ENCODE assay signal across 15 mouse cellular contexts in genomic region chr15:99669392-99669791, GRCm38 (mm10). TPM values are rescaled to one million over a fixed set of nuclear protein-coding genes. Genes with fewer than 3 reads are reported as not detected.
DNase-seq lines count a peak whose midpoint lies in the region; ATAC-seq and TF ChIP-seq lines count a peak whose summit lies in the region.
"Had no signal": no experiment of that assay in that cellular context is flagged by ENCODE, and none has a peak within 500 bp of the region (broad histone marks: within the 10 kb centered on the region; RNA-seq: fewer than 3 reads in every experiment).

No protein-coding gene starts in this region.

- no peak overlapping the region for H3K4me3 ChIP-seq in forebrain, embryonic 16.5 days (replicated peaks; ENCODE audit: low read length)
- H3K4me3 ChIP-seq in midbrain, embryonic 13.5 days (replicated peaks), result peak overlapping the region; percentile 78
- H3K4me3 ChIP-seq in kidney, embryonic 14.5 days (ENCODE audit: low read length), result no peak overlapping the region
- H3K4me3 ChIP-seq: erythroblast, embryonic 14.5 days had no signal

- no peaks in the 10 kb centered on the region for H3K27me3 ChIP-seq in forebrain, embryonic 16.5 days (replicated peaks; ENCODE audit: control insufficient read depth, insufficient read depth, low read length)
- peaks cover 16% of the 10 kb centered on the region for H3K27me3 ChIP-seq in midbrain, embryonic 13.5 days
- peaks cover 52% of the 10 kb centered on the region for H3K27me3 ChIP-seq in kidney, embryonic 14.5 days (ENCODE audit: control insufficient read depth, insufficient read depth, low read length)

- H3K27ac ChIP-seq in forebrain, embryonic 16.5 days (ENCODE audit: low read length), result peak overlapping the region; percentile 16; the same call in 1 of the 2 replicates
- peak overlapping the region; percentile 92 for H3K27ac ChIP-seq in midbrain, embryonic 13.5 days
- H3K27ac ChIP-seq in kidney, embryonic 14.5 days (ENCODE audit: low read depth, low read length), result no peak overlapping the region
- H3K27ac ChIP-seq: limb, embryonic 15.5 days had no signal

- no peak overlapping the region; the same call in 1 of the 2 replicates for H3K4me2 ChIP-seq in forebrain, embryonic 16.5 days (ENCODE audit: low read length)
- peak overlapping the region; percentile 79 for H3K4me2 ChIP-seq in midbrain, embryonic 13.5 days (replicated peaks)
- H3K4me2 ChIP-seq in kidney, embryonic 14.5 days (replicated peaks; ENCODE audit: low read depth, low read length), result no peak overlapping the region

- no peak for TF ChIP-seq POLR2A in brain, embryonic 14.5 days (IDR thresholded peaks at IDR 0.05; ENCODE audit: borderline replicate concordance, extremely low read depth, insufficient read depth, insufficient read length, poor library complexity, severe bottlenecking)

- peaks cover 54% of the 10 kb centered on the region for H3K4me1 ChIP-seq in forebrain, embryonic 16.5 days (replicated peaks; ENCODE audit: control insufficient read depth, insufficient read depth, low read length)
- H3K4me1 ChIP-seq in midbrain, embryonic 13.5 days (replicated peaks), result peaks cover 80% of the 10 kb centered on the region
- H3K4me1 ChIP-seq in kidney, embryonic 14.5 days (ENCODE audit: control insufficient read depth, insufficient read depth, low read length), result peaks cover 3% of the 10 kb centered on the region; the same call in 1 of the 2 replicates

- no peak overlapping the region for H3K9ac ChIP-seq in forebrain, embryonic 16.5 days (replicated peaks; ENCODE audit: low read depth, low read length)
- H3K9ac ChIP-seq in midbrain, embryonic 13.5 days (replicated peaks), result peak overlapping the region; percentile 96; the same call in 1 of the 2 replicates
- H3K9ac ChIP-seq in kidney, embryonic 14.5 days (ENCODE audit: low read depth, low read length), result no peak overlapping the region
- H3K9ac ChIP-seq: limb, embryonic 15.5 days had no signal

- no peak for TF ChIP-seq CTCF in brain, embryonic 14.5 days (IDR thresholded peaks at IDR 0.05; ENCODE audit: borderline replicate concordance, extremely low read depth, insufficient read depth, insufficient read length)

- DNase-seq in Muller cell, postnatal 12 days (ENCODE audit: inconsistent ontology term), result peak; percentile 31
- peak; percentile 83 for DNase-seq in brain, embryonic 14.5 days (ENCODE audit: low read depth)
- no peak for DNase-seq in urinary bladder, postnatal 36 days (ENCODE audit: low spot score in 2 of 2)
- DNase-seq in urinary bladder, postnatal 10 days (ENCODE audit: low spot score), result no peak
- DNase-seq in gastrocnemius, postnatal 36 days, result no peak

- no peaks in the 10 kb centered on the region for H3K9me3 ChIP-seq in forebrain, embryonic 16.5 days (ENCODE audit: control insufficient read depth, low read length)
- H3K9me3 ChIP-seq in midbrain, embryonic 13.5 days, result no peaks in the 10 kb centered on the region
- H3K9me3 ChIP-seq in kidney, embryonic 14.5 days (ENCODE audit: control insufficient read depth, low read length), result no peaks in the 10 kb centered on the region
- H3K9me3 ChIP-seq: limb, embryonic 15.5 days had no signal

- 0% methylated on average over 1 of the region's 1 CpGs for WGBS in forebrain, embryonic 16.5 days
- 10% methylated on average over 1 of the region's 1 CpGs for WGBS in midbrain, embryonic 13.5 days
- WGBS in kidney, embryonic 14.5 days, result 0% methylated on average over 1 of the region's 1 CpGs

- no peaks in the 10 kb centered on the region for H3K36me3 ChIP-seq in forebrain, embryonic 16.5 days (ENCODE audit: control insufficient read depth, insufficient read depth)
- H3K36me3 ChIP-seq in midbrain, embryonic 13.5 days, result peaks cover 9% of the 10 kb centered on the region; the same call in 1 of the 2 replicates
- H3K36me3 ChIP-seq in kidney, embryonic 14.5 days (ENCODE audit: control insufficient read depth, insufficient read depth, low read length), result no peaks in the 10 kb centered on the region
- H3K36me3 ChIP-seq: limb, embryonic 15.5 days had no signal

- ATAC-seq in forebrain, embryonic 16.5 days, result no peak
- no peak for ATAC-seq in midbrain, embryonic 13.5 days
- ATAC-seq in kidney, embryonic 14.5 days (ENCODE audit: low FRiP score, low TSS enrichment), result no peak

- intact Hi-C loops in gastrocnemius, postnatal 36 days (cut with DNase I), result loop anchor here (1.0 kb wide), 1 partner anchor 73 kb away; no protein-coding TSS in a partner anchor

RNA-seq across cellular contexts. Expression of gene Asic1, which starts 0.8 kb away (rescaled TPM):
- 81.2 and 114 TPM in 2 replicates for polyA plus RNA-seq in brain, embryonic 14.5 days (2012; rRNA removed)
- 26.2 and 37.4 TPM in 2 replicates for polyA plus RNA-seq in forebrain, embryonic 16.5 days (2015; fragmentation: Nextera tagmentation; extraction: Ambion mirVana)
- polyA plus RNA-seq in midbrain, embryonic 13.5 days (2015; fragmentation: Nextera tagmentation; extraction: Ambion mirVana), result 48.0 and 54.5 TPM in 2 replicates
- total RNA-seq in gastrocnemius, postnatal 36 days (2021), result under 1 TPM; 0.10 TPM
- polyA plus RNA-seq in kidney, embryonic 14.5 days (2014; fragmentation: Nextera tagmentation; extraction: Ambion mirVana), result 0.88 and 0.90 TPM in 2 replicates
- total RNA-seq: gastrocnemius, adult 8-10 months had no signal
- polyA plus RNA-seq: erythroblast, embryonic 14.5 days had no signal

RNA-seq across cellular contexts. Expression of gene Racgap1, which starts 17.9 kb away (rescaled TPM):
- polyA plus RNA-seq in brain, embryonic 14.5 days (2012; rRNA removed), result 83.0 and 118 TPM in 2 replicates
- 94.4 and 113 TPM in 2 replicates for polyA plus RNA-seq in forebrain, embryonic 16.5 days (2015; fragmentation: Nextera tagmentation; extraction: Ambion mirVana)
- 118 and 125 TPM in 2 replicates for polyA plus RNA-seq in midbrain, embryonic 13.5 days (2015; fragmentation: Nextera tagmentation; extraction: Ambion mirVana)
- 1 to 10 TPM; 1.9 to 2.4 TPM for total RNA-seq in gastrocnemius, postnatal 36 days (2021)
- 79.1 and 113 TPM in 2 replicates for polyA plus RNA-seq in kidney, embryonic 14.5 days (2014; fragmentation: Nextera tagmentation; extraction: Ambion mirVana)

RNA-seq across cellular contexts. Expression of gene Smarcd1, which starts 32.5 kb away (rescaled TPM):
- polyA plus RNA-seq in brain, embryonic 14.5 days (2012; rRNA removed), result 201 and 211 TPM in 2 replicates
- 111 and 116 TPM in 2 replicates for polyA plus RNA-seq in forebrain, embryonic 16.5 days (2015; fragmentation: Nextera tagmentation; extraction: Ambion mirVana)
- 137 and 145 TPM in 2 replicates for polyA plus RNA-seq in midbrain, embryonic 13.5 days (2015; fragmentation: Nextera tagmentation; extraction: Ambion mirVana)
- 1 to 10 TPM; 5.5 to 6.1 TPM for total RNA-seq in gastrocnemius, postnatal 36 days (2021)
- 54.3 and 74.2 TPM in 2 replicates for polyA plus RNA-seq in kidney, embryonic 14.5 days (2014; fragmentation: Nextera tagmentation; extraction: Ambion mirVana)

RNA-seq across cellular contexts. Expression of gene Gm17349, which starts 35.9 kb away (rescaled TPM):
- polyA plus RNA-seq in brain, embryonic 14.5 days (2012; rRNA removed), result 0.86 TPM in 1 of 2 replicates, not detected in the other
- polyA plus RNA-seq in forebrain, embryonic 16.5 days (2015; fragmentation: Nextera tagmentation; extraction: Ambion mirVana), result not detected in 2 replicates
- polyA plus RNA-seq in midbrain, embryonic 13.5 days (2015; fragmentation: Nextera tagmentation; extraction: Ambion mirVana), result not detected in 2 replicates
- total RNA-seq in gastrocnemius, postnatal 36 days (2021), result 1 to 10 TPM in 1 of 2 experiments, not detected in 1; 1.2 TPM
- polyA plus RNA-seq in kidney, embryonic 14.5 days (2014; fragmentation: Nextera tagmentation; extraction: Ambion mirVana), result not detected in 2 replicates
- polyA plus RNA-seq: CD4-positive, CD25-positive, alpha-beta regulatory T cell, adult 4 months; intestine, embryonic 14.5 days; kidney, embryonic 16.5 days; limb, embryonic 15.5 days; thymus, postnatal 0 days had no signal

RNA-seq across cellular contexts. Expression of gene Gpd1, which starts 47.9 kb away (rescaled TPM):
- polyA plus RNA-seq in brain, embryonic 14.5 days (2012; rRNA removed), result 3.4 and 4.5 TPM in 2 replicates
- 2.4 and 2.9 TPM in 2 replicates for polyA plus RNA-seq in forebrain, embryonic 16.5 days (2015; fragmentation: Nextera tagmentation; extraction: Ambion mirVana)
- polyA plus RNA-seq in midbrain, embryonic 13.5 days (2015; fragmentation: Nextera tagmentation; extraction: Ambion mirVana), result 1.3 and 1.6 TPM in 2 replicates
- total RNA-seq in gastrocnemius, postnatal 36 days (2021), result 100 to 1,000 TPM; 569 to 657 TPM
- 2.0 and 3.1 TPM in 2 replicates for polyA plus RNA-seq in kidney, embryonic 14.5 days (2014; fragmentation: Nextera tagmentation; extraction: Ambion mirVana)

Comparison
In these comparisons a context has a peak if more than half of its experiments do, and no peak if none do; other contexts are left out.
1. DNase-seq: peak in Muller cell, postnatal 12 days (single experiment) and brain, embryonic 14.5 days (single experiment); none in urinary bladder, postnatal 36 days (0 of 2), urinary bladder, postnatal 10 days (single experiment) and gastrocnemius, postnatal 36 days (0 of 2).
2. RNA of gene Asic1, which starts 0.8 kb away (polyA plus RNA-seq): 81.2 to 114 TPM in brain, embryonic 14.5 days, 48.0 to 54.5 TPM in midbrain, embryonic 13.5 days and 26.2 to 37.4 TPM in forebrain, embryonic 16.5 days; 0.88 to 0.90 TPM in kidney, embryonic 14.5 days; every median in the first group is over 10 times any median in the second.